Mouse (Mus musculus) olfactory bulb, adult 2 months (tissue): ENCODE results near the gene Map3k20.

Experiments
- CTCF ChIP-seq: fragments of 200-500 bp; IDR thresholded peaks from 2 replicates; pipeline ENCODE4 v1.5.1; 2012; ENCODE audit warnings: low read depth, mild to moderate bottlenecking, low read length, moderate library complexity; ENCODE audit not compliant: insufficient read depth
- POLR2A ChIP-seq: fragments of 200-500 bp; IDR thresholded peaks from 2 replicates; pipeline ENCODE4 v1.6.1; 2012; ENCODE audit warnings: mild to moderate bottlenecking, low read depth, low read length, moderate library complexity; ENCODE audit not compliant: insufficient read depth

- TF ChIP-seq CTCF (no peak), POLR2A (no peak)
These were observed 83.7 kb downstream of the Map3k20 start for GRCm38 (mm10) chr2:72369140-72369600.
